Mouse (Mus musculus) olfactory bulb, adult 2 months (tissue): ENCODE measurements at regions not wholly inside any gene's neighbourhood (a gene's known extent, or its start where the extent isn't known, plus 50 kb on each side); places are given as distances from the start of the nearest gene placed in this dataset.

Source experiments
- H3K27ac ChIP-seq: fragments of 200-500 bp; 2 replicates; pipeline ENCODE4 v1.5.1; 2012; ENCODE audit warnings: low read depth, low read length; ENCODE audit not compliant: insufficient read depth
- H3K4me1 ChIP-seq: fragments of 200-500 bp; 2 replicates; pipeline ENCODE4 v1.6.1; 2012; ENCODE audit warnings: low read length; ENCODE audit not compliant: control insufficient read depth, insufficient read depth
- H3K4me3 ChIP-seq: fragments of 200-500 bp; 2 replicates; pipeline ENCODE4 v1.5.1; 2012; ENCODE audit warnings: mild to moderate bottlenecking, low read depth, low read length, moderate library complexity; ENCODE audit not compliant: insufficient read depth
- CTCF ChIP-seq: fragments of 200-500 bp; IDR thresholded peaks from 2 replicates; pipeline ENCODE4 v1.5.1; 2012; ENCODE audit warnings: low read depth, mild to moderate bottlenecking, low read length, moderate library complexity; ENCODE audit not compliant: insufficient read depth
- POLR2A ChIP-seq: fragments of 200-500 bp; IDR thresholded peaks from 2 replicates; pipeline ENCODE4 v1.6.1; 2012; ENCODE audit warnings: mild to moderate bottlenecking, low read depth, low read length, moderate library complexity; ENCODE audit not compliant: insufficient read depth
- WGBS: fragments of 180-500 bp; shearing (Covaris S2); methylation state at CpG from one replicate; pipeline ENCODE4 v1.1.7; 2018; 5-methylcytosine and 5-hydroxymethylcytosine counted together

DNA sequence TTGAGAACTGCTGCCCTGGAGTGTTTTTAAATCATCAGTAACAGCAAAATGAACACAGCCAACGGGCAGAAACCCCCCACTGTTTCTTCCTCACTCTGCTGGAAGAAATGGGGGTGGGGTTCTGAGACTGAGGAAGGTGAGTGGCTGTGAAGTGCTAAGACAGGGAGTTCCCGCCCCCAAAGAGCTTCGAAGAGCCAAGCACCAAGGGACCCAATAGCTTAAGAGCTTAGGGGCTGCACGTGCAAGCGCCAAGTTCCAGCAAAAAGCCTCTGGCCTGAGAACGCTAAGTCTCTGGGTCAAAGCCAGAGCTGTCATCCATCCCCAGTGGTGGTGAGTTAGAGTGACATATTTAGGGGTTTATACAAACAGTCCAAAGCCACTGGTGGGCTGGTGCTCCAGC lies 55.1 kb upstream of the Pcbd1 start:
- TF ChIP-seq POLR2A: no peak
- TF ChIP-seq CTCF: no peak
- Histone ChIP-seq H3K27ac (no peak overlapping the region), H3K4me3 (no peak overlapping the region), H3K4me1 (peaks cover 13% of the 10 kb centered on the region)
- 60% methylated on average over 6 of the region's 6 CpGs for WGBS

DNA sequence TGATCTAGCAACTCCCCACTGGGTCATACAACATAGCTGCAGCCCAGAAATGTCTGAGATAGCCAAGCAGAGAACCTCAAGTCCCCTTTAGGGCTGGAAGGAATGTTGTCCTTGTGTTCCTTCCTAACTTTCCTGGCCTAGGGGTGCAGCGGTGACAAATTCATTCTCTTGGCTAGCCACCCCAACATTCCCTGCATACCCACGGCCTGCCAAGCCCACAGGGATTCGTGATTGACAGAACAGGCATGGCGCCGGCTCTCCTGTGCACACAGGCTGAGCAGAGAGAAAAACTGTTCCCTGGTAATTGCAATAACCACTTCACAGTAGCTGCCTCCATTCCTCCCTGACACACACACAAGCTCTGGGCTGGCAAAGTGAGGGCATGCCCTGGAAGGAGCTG lies 60.5 kb upstream of the Pcbd1 start:
- H3K27ac ChIP-seq: no peak overlapping the region
- WGBS: 68% methylated on average over 5 of the region's 5 CpGs
- TF ChIP-seq CTCF: no peak
- TF ChIP-seq POLR2A: no peak
- H3K4me1 ChIP-seq: no peaks in the 10 kb centered on the region
- no peak overlapping the region for H3K4me3 ChIP-seq

DNA sequence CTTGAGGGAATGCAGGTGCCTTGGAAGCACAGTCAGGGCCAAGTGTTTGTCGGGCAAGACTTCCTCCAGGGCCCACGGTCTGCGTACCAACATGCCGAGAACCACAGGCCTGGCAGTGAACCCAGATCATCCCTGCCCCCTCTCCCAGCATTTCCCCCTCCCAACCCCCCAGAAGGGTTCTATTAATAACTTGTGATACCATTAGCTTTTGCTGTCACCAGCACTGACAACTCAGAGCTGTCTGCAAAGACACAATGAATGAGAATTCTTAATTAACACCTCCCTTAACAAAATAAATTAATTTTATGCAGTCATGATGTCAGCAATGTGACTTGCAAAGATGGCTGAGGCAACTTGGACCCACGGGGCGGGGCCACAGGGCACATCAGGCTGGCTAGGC lies 61.9 kb upstream of the Pcbd1 start:
- Histone ChIP-seq H3K4me1 (no peaks in the 10 kb centered on the region), H3K27ac (no peak overlapping the region), H3K4me3 (no peak overlapping the region)
- 77% methylated on average over 6 of the region's 6 CpGs for WGBS
- no peak for TF ChIP-seq POLR2A
- no peak for TF ChIP-seq CTCF

DNA sequence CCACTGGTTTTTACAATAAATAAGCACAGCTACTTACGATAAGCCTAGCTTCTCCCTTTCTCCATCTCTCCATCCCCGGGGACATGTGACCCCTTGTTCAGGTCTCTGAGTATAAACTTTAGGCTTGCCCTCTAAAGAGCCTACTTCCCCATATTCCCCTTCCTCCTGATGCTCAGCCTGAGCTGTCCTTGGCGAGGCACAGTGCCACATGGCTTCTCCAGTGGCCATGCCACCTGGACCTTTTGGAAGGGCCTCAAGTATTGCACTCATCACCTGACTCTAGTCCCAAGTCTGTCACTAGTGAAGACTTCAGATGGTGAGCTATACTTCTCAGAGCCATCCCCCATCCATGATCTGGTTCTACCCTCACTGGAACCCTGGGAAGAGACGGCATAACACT lies 64.1 kb upstream of the Pcbd1 start:
- Histone ChIP-seq H3K4me1 (no peaks in the 10 kb centered on the region), H3K4me3 (no peak overlapping the region), H3K27ac (no peak overlapping the region)
- TF ChIP-seq POLR2A (no peak), CTCF (no peak)
- WGBS: 92% methylated on average over 4 of the region's 4 CpGs

DNA sequence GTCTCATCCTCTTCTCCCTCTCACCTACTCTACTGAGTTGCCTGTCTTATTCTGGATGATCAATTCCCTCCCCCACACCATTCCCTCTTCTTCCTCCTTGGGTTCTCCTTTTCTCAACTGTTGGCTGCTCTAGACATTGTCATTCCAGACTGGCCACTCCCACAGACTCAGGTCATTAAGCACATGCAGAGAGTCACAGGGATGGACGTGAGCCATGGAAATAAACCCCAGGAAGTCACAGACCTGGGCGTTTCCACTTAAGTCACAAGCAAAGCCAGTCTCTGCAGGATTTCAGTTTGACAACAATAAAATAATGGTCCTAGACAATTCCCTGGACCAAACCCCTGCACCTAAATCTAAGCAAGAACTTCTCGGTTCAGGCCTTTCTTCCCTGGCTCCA lies 65.0 kb upstream of the Pcbd1 start:
- 68% methylated on average over 3 of the region's 3 CpGs for WGBS
- Histone ChIP-seq H3K4me3 (no peak overlapping the region), H3K4me1 (no peaks in the 10 kb centered on the region), H3K27ac (no peak overlapping the region)
- no peak for TF ChIP-seq CTCF
- no peak for TF ChIP-seq POLR2A

DNA sequence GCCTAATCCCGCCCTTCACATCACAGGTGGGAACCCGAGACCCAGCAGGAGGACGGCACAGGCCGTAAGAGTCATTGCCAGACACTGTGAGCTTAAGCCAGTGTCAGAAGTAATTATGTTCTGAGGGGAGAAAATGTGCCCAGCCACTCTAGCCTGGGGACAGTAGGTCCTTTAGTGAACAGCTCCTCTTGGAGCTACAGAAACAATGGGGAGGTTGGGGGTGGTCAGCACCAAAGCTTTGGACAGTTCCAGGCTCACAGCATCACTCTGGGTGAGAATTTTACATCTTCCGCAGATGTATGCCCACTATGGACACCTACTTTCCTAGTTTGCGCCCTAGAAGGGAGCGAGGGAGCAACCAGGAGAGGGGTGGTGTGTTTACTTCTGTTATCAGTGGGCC lies 65.7 kb upstream of the Pcbd1 start:
- TF ChIP-seq POLR2A (no peak), CTCF (no peak)
- Histone ChIP-seq H3K4me1 (no peaks in the 10 kb centered on the region), H3K27ac (no peak overlapping the region), H3K4me3 (no peak overlapping the region)
- 72% methylated on average over 7 of the region's 7 CpGs for WGBS

DNA sequence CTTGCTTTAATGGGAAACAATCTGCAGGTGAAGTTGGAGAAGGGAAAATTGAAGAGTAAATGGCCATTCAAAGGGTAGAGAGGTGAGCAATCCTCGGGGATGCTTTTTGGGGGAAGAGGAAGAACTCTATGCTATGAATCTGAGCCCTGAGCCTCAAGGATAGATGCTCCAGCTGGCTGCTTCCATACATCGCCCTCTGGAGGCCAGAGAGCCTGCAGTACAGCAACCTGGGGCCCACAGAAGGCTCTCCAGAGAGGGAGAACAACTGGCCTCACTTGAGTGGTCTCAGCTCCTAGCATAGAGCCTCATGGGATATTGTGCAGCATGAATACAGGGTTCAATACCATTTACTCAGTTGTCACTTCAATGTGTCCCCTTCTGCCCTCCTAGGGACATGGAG lies 69.6 kb upstream of the Pcbd1 start:
- 40% methylated on average over 2 of the region's 2 CpGs for WGBS
- TF ChIP-seq CTCF (no peak), POLR2A (no peak)
- Histone ChIP-seq H3K4me3 (no peak overlapping the region), H3K4me1 (no peaks in the 10 kb centered on the region), H3K27ac (no peak overlapping the region)

DNA sequence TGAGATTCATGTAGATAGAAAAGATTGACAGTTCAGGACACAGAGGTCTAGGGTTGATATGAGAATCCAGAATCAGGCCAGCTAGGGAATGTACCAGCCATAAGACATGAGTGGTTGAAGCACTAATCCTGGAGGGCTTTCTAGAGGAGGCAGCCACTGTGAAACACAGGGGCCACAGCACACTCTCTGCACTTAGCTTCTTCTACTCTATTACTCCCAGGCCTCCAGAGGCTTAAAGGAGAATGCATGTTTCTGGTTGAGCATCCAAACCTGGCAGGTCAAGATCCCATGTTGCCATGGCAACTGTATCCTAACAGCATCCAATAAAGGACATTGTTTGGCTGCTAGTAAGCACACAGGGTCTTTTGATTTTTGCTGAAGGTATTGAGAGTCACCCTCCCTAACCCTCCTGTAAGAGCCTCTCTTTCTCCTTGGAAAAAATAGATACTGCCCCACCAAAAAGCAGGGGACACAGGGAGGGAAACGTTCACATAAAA lies 76.9 kb upstream of the Pcbd1 start:
- 54% methylated on average over 1 of the region's 1 CpGs for WGBS
- Histone ChIP-seq H3K4me3 (no peak overlapping the region), H3K27ac (no peak overlapping the region), H3K4me1 (no peaks in the 10 kb centered on the region)
- TF ChIP-seq POLR2A (no peak), CTCF (no peak)

DNA sequence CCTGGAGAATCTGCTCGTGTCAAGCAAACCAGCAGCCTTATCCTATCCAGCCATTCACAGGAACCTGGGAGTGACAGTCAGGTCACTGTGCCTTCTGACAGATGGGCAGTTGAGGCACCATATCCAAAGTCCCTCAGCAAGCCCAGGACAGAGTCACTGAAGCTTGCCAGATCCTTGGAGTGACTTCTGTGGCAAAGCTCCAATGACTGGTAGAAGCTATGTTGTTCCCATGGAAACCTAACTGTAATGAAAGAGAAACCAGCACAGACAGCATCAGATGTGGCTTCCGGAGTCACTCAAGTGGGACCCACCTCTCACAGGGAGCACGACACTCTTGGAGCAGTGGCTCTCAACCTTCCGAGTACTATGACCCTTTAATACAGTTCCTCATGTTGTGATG lies 78.4 kb upstream of the Pcbd1 start:
- H3K4me1 ChIP-seq: no peaks in the 10 kb centered on the region
- no peak overlapping the region for H3K4me3 ChIP-seq
- no peak for TF ChIP-seq CTCF
- no peak for TF ChIP-seq POLR2A
- 72% methylated on average over 4 of the region's 4 CpGs for WGBS
- no peak overlapping the region for H3K27ac ChIP-seq

DNA sequence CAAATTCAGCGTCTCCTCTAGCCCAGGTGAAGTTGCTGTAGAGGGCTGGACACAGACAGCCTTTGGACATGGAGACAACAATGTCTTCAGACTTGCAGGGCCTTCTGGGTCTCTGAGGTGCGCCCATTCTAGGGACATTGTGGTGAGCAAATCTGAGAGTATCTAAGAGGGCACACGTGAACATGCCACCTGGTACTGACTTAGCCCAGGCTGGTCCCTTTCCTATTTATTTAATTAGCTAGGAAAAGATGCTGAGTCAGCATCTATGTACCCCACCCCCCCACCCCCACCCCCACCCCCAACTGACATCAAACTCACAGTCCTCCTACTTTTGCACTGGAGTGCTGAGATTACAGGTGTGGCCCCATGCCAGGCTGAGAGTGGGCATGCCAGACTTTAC lies 81.7 kb upstream of the Pcbd1 start:
- TF ChIP-seq CTCF (no peak), POLR2A (no peak)
- no peak overlapping the region for H3K27ac ChIP-seq
- 94% methylated on average over 3 of the region's 3 CpGs for WGBS
- no peak overlapping the region for H3K4me3 ChIP-seq
- no peaks in the 10 kb centered on the region for H3K4me1 ChIP-seq
